Comparison of ENCODE assay signal across 1 mouse cellular context in genomic region chr8:121954981-121955555, GRCm38 (mm10).
TF ChIP-seq lines count a peak whose summit lies in the region.

No protein-coding gene starts in this region.

TF ChIP-seq in ES-E14, 5 proteins besides CTCF, POLR2A, EP300 and RAD21 (continued from another document):
- no peak for TF ChIP-seq ZC3H11A (IDR thresholded peaks at IDR 0.05; ENCODE audit: borderline replicate concordance, low read depth, low read length)
TF ChIP-seq in ES-E14: peak in this region for 0.
